Mouse (Mus musculus): Measurements from ENCODE around the gene Sergef. TPM values are rescaled to one million over a fixed set of nuclear protein-coding genes. Genes with fewer than 3 reads are reported as not detected.

Gene Sergef
- total and polyA plus RNA-seq, 3 experiments: 2.9 to 5.1 (median 3.6) TPM

DNA sequence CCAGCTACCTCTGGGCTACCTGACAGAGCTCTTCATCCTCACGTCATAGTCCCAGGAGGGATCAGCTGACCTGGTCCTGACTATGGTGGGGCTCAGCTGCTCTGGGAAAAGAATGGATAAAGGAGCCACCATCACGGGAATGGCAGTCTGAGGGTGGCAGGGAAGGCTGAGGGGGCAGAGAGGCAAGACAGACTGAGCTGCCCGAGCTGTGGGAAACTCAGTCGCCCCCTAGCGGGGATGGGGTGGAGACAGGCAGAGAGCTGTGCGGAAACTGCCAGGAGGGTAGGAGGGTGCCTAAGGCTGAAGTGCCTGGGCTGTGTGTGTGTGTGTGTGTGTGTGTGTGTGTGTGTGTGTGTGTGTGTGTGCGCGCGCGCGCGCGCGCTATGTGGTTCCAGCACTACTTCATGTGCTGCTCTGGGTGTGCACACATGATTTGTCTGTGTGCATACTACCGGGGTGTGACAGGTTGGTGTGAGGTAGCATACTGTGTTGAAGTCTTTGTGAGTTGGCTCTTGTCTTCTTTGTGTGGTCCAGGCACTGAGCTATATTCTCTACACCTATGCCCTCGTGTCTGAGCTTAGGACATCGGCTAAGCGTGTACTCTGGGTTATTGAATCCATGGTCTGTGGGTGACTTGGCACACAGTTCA lies 216.7 kb downstream of the Sergef start:
- Histone ChIP-seq H3K4me1 (ENCODE audit: control insufficient read depth, insufficient read depth, low read length) (no peaks in the 10 kb centered on the region), H3K36me3 (ENCODE audit: control insufficient read depth, insufficient read depth, low read length) (no peaks in the 10 kb centered on the region), H3K4me3 (no peak overlapping the region), H3K9ac (ENCODE audit: low read depth, low read length) (no peak overlapping the region), H3K27ac (no peak overlapping the region), H3K79me2 (replicated peaks; ENCODE audit: control insufficient read depth, insufficient read depth, low read length) (no peaks in the 10 kb centered on the region), H3K27me3 (ENCODE audit: control insufficient read depth, insufficient read depth, low read length) (no peaks in the 10 kb centered on the region)
- no peak for TF ChIP-seq POLR2A (IDR thresholded peaks at IDR 0.05; ENCODE audit: insufficient read depth, low read depth, low read length)
- TF ChIP-seq CTCF (IDR thresholded peaks at IDR 0.05): peak; percentile 55
- intact Hi-C loops (cut with DNase I): no loop called here
- WGBS: 60% methylated on average over 18 of the region's 18 CpGs
- peak; percentile 18 to 35 for DNase-seq

DNA sequence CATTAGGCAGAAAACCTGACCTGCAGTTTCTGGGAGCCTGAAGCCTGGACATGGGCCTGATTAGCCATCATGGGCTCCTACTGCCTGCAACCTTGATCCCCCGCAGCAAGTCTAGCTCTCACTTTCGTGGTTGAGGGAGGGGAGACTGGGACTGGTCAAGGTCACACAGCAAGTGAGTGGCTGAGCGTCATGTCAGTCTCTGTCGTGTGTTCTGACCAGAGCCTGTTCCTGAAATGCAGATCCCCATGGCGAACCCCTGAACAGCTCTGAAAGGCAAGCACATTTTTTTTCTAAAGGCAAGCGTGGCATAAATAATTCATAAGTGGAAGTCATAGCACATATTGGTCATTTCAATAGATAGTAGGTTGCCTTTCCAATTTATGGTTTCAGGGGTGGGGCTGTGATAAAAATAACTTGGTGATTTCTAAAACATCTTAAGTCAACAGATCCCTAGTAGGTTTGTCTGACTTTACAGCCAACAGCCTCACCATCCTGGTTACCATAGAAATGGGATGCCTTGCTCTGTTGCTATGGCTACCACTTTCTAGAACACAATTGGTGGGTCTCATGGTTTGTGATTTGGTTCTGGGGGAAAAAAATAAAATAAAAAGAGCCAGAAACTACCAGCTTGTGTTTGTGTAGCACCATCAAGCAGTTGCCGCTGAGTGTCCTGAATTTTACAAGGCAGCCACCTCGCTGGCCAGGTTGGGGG lies 217.4 kb downstream of the Sergef start:
- intact Hi-C loops (cut with DNase I): no loop called here
- 78% methylated on average over 8 of the region's 8 CpGs for WGBS
- TF ChIP-seq CTCF (IDR thresholded peaks at IDR 0.05): no peak
- TF ChIP-seq EP300 (IDR thresholded peaks at IDR 0.05; ENCODE audit: insufficient read depth, low read depth, low read length): no peak
- TF ChIP-seq POLR2A (IDR thresholded peaks at IDR 0.05; ENCODE audit: insufficient read depth, low read depth, low read length): no peak

DNA sequence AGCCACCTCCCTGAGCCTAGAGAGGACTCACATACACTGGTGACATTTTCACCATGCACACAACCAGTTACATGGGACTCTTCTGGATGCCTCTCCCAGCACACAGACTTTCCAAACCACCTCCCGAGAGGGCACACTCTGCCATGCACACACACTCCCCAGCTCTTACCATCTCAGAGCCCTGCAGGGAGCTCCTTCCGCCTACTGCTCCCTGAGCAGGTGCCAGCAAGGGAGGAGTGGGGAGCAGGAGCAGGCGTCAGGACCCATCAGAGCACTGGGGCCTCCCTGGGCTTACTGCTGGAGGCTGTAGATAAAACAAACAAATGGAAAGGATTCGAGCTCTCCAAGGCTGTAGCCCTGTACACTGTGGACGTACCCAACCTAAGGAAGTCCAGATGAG lies 218.1 kb downstream of the Sergef start:
- no peak for DNase-seq
- 50% methylated on average over 5 of the region's 5 CpGs for WGBS
- no peak for TF ChIP-seq CTCF (IDR thresholded peaks at IDR 0.05)
- TF ChIP-seq EP300 (IDR thresholded peaks at IDR 0.05; ENCODE audit: insufficient read depth, low read depth, low read length): no peak
- TF ChIP-seq POLR2A (IDR thresholded peaks at IDR 0.05; ENCODE audit: insufficient read depth, low read depth, low read length): no peak
- Histone ChIP-seq H3K27me3 (ENCODE audit: control insufficient read depth, insufficient read depth, low read length) (no peaks in the 10 kb centered on the region), H3K79me2 (replicated peaks; ENCODE audit: control insufficient read depth, insufficient read depth, low read length) (no peaks in the 10 kb centered on the region), H3K9ac (ENCODE audit: low read depth, low read length) (no peak overlapping the region), H3K36me3 (ENCODE audit: control insufficient read depth, insufficient read depth, low read length) (no peaks in the 10 kb centered on the region), H3K4me1 (ENCODE audit: control insufficient read depth, insufficient read depth, low read length) (no peaks in the 10 kb centered on the region), H3K27ac (no peak overlapping the region), H3K4me3 (no peak overlapping the region)
- intact Hi-C loops (cut with DNase I): no loop called here

More for the DNA sequence above, 217.4 kb downstream of the Sergef start:
- H3K27me3 ChIP-seq (ENCODE audit: control insufficient read depth, insufficient read depth, low read length): no peaks in the 10 kb centered on the region
- H3K27ac ChIP-seq: no peak overlapping the region
- no peaks in the 10 kb centered on the region for H3K4me1 ChIP-seq (ENCODE audit: control insufficient read depth, insufficient read depth, low read length)
- H3K4me3 ChIP-seq: no peak overlapping the region
- no peak for DNase-seq
- no peaks in the 10 kb centered on the region for H3K79me2 ChIP-seq (replicated peaks; ENCODE audit: control insufficient read depth, insufficient read depth, low read length)
- H3K9ac ChIP-seq (ENCODE audit: low read depth, low read length): no peak overlapping the region
- H3K36me3 ChIP-seq (ENCODE audit: control insufficient read depth, insufficient read depth, low read length): no peaks in the 10 kb centered on the region

DNA sequence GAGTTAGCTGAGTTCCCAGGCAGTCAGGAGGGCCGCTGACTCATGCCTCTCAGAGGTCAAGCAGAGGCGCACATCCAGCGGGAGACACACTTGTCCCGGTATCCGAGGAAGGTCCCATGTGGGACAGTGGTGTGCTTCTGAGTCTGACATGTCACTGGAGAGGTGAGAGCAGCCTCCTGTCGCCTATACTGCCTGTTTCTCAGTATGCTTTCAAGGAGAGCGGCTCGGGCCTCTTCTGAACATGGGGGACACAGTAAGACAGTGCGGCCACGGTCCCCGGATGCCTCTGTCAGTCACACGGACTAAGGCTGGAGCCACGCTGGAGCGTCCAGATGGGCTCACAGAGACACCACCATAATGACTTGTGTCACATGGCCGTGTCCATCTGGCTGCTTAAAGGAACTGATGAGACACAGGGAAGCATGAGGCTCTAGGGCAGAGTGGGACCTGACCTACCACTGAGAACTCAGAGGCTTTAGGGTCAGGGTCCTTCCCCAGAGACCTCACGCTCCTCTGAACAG lies 221.4 kb downstream of the Sergef start:
- WGBS: 65% methylated on average over 16 of the region's 16 CpGs
- H3K4me3 ChIP-seq: no peak overlapping the region
- H3K27me3 ChIP-seq (ENCODE audit: control insufficient read depth, insufficient read depth, low read length): no peaks in the 10 kb centered on the region
- no peaks in the 10 kb centered on the region for H3K4me1 ChIP-seq (ENCODE audit: control insufficient read depth, insufficient read depth, low read length)
- no peak overlapping the region for H3K27ac ChIP-seq
- H3K9ac ChIP-seq (ENCODE audit: low read depth, low read length): no peak overlapping the region
- intact Hi-C loops (cut with DNase I): no loop called here
- no peak for DNase-seq
- no peak for TF ChIP-seq CTCF (IDR thresholded peaks at IDR 0.05)
- no peak for TF ChIP-seq EP300 (IDR thresholded peaks at IDR 0.05; ENCODE audit: insufficient read depth, low read depth, low read length)
- TF ChIP-seq POLR2A (IDR thresholded peaks at IDR 0.05; ENCODE audit: insufficient read depth, low read depth, low read length): no peak
- H3K36me3 ChIP-seq (ENCODE audit: control insufficient read depth, insufficient read depth, low read length): no peaks in the 10 kb centered on the region
- no peaks in the 10 kb centered on the region for H3K79me2 ChIP-seq (replicated peaks; ENCODE audit: control insufficient read depth, insufficient read depth, low read length)

DNA sequence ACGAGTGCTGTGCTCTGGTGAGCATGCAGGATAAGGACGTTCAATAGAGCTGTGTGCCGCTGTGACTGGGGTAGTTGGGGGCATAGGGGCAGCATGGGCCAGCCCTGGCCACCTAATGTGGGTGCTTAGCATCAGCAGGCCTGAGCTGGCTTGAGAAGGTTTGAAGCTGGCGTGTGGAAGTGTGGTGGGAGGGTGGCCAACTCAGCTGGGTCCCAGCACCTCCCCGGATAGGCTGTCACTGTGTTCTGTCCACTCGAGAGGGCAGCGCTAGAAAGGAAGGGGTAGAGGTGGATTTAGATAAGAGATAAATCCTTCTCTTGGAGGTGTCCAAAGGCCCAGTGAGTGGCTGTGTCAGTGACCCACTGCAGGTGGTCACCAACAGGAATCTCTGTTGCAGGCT lies 222.1 kb downstream of the Sergef start:
- H3K27ac ChIP-seq: no peak overlapping the region
- no peak overlapping the region for H3K9ac ChIP-seq (ENCODE audit: low read depth, low read length)
- H3K4me3 ChIP-seq: no peak overlapping the region
- H3K79me2 ChIP-seq (replicated peaks; ENCODE audit: control insufficient read depth, insufficient read depth, low read length): no peaks in the 10 kb centered on the region
- H3K27me3 ChIP-seq (ENCODE audit: control insufficient read depth, insufficient read depth, low read length): no peaks in the 10 kb centered on the region
- 40% methylated on average over 7 of the region's 7 CpGs for WGBS
- DNase-seq: no peak
- H3K4me1 ChIP-seq (ENCODE audit: control insufficient read depth, insufficient read depth, low read length): no peaks in the 10 kb centered on the region
- intact Hi-C loops (cut with DNase I): no loop called here
- TF ChIP-seq CTCF (IDR thresholded peaks at IDR 0.05) (no peak), POLR2A (IDR thresholded peaks at IDR 0.05; ENCODE audit: insufficient read depth, low read depth, low read length) (no peak), EP300 (IDR thresholded peaks at IDR 0.05; ENCODE audit: insufficient read depth, low read depth, low read length) (no peak)
- H3K36me3 ChIP-seq (ENCODE audit: control insufficient read depth, insufficient read depth, low read length): no peaks in the 10 kb centered on the region

DNA sequence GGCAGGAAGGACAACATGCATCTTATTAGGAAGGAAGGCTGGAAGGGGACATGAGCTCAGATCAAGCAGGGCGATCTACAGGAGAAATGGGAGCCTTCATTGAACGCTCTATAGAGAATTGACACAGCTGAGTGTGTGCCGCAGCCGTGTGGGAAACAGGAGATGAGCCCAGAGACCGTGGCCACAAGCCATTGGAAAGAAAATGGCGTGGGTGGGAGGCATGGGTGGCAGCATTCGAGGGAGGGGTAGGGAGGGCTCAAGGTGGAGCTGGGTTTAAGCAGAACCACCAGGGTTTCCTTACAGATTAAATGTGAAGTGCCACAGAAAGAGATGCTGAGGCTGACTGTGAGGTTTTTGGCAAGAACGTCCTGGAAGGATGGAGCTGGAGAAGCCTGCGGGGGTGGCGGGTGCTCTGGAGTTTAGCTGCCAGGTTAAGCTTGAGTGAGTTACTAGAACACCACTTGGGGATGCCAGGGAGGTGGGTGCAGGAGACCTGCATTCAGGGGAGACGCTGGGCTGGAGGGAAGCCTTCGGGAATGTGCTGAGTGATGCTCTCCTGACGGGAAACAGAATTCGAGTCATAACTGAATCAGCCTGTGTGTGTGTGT lies 223.7 kb downstream of the Sergef start:
- no peak overlapping the region for H3K4me3 ChIP-seq
- no peaks in the 10 kb centered on the region for H3K4me1 ChIP-seq (ENCODE audit: control insufficient read depth, insufficient read depth, low read length)
- 63% methylated on average over 14 of the region's 14 CpGs for WGBS
- intact Hi-C loops (cut with DNase I): no loop called here
- H3K9ac ChIP-seq (ENCODE audit: low read depth, low read length): no peak overlapping the region
- no peaks in the 10 kb centered on the region for H3K36me3 ChIP-seq (ENCODE audit: control insufficient read depth, insufficient read depth, low read length)
- H3K27me3 ChIP-seq (ENCODE audit: control insufficient read depth, insufficient read depth, low read length): no peaks in the 10 kb centered on the region
- DNase-seq: no peak
- no peak overlapping the region for H3K27ac ChIP-seq
- no peaks in the 10 kb centered on the region for H3K79me2 ChIP-seq (replicated peaks; ENCODE audit: control insufficient read depth, insufficient read depth, low read length)
- TF ChIP-seq POLR2A (IDR thresholded peaks at IDR 0.05; ENCODE audit: insufficient read depth, low read depth, low read length) (no peak), EP300 (IDR thresholded peaks at IDR 0.05; ENCODE audit: insufficient read depth, low read depth, low read length) (no peak), CTCF (IDR thresholded peaks at IDR 0.05) (no peak)
